Mouse (Mus musculus) retina, postnatal 1 day (tissue): ENCODE measurements around the gene Zp3.

Source experiments
- DNase-seq: peaks from one replicate; pipeline ENCODE4 v3.0.0-alpha.2; 2012

Gene Zp3

DNA sequence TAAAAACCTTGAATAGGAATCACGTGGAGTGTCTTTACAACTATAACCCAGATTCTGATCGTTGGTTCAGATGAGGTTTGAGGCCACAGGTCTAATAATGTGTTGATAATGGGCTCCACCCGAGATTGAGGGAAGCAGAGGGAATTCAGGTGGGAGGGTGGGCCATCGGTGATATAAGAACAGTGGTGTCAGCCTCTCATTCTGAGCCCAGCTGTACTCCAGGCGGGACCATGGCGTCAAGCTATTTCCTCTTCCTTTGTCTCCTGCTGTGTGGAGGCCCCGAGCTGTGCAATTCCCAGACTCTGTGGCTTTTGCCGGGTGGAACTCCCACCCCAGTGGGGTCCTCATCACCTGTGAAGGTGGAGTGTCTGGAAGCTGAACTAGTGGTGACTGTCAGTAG, at the start of gene Zp3:
TSS of gene Zp3 (plus strand) at position 196 of the 400 bp plus-strand sequence.
- no peak for DNase-seq

DNA sequence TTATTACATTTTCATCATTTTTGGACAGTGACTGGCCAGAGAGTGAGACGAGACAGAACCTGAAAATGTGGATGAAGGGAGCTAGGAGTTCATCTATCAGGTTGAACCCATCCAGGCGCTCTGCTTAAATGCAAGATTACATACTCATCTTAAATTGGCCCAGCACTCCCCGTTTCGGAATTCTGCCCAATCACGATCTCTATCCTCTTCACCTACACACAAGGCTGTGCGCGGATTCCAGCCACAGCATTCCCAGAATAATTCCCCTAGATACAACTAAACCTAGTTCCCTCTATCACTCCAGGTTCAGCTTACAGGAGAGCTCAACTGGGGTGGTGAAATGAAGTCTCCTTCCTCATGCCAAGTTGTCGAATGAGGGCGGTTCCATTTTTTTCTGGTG, 48.4 kb upstream of the Zp3 start:
- no peak for DNase-seq

DNA sequence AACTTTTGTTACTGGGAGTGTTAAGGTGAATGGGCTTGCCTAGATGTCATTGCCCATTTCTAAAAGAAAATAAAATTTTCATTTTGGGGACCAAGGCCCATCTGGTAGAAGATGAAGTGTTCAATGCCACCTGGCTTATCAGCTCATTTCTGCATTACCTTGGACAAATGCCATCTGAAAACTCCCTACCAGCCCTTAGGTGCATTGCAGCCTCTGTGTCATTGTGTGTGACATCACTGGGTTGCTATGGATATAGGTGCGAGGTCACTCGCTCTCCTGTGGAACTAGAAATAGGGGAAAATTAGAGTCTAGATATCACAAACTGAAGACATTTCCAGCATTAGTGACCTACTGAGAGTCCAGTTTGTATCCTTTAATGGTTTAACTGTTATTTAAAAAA, 47.5 kb upstream of the Zp3 start:
- peak; percentile 23 for DNase-seq

DNA sequence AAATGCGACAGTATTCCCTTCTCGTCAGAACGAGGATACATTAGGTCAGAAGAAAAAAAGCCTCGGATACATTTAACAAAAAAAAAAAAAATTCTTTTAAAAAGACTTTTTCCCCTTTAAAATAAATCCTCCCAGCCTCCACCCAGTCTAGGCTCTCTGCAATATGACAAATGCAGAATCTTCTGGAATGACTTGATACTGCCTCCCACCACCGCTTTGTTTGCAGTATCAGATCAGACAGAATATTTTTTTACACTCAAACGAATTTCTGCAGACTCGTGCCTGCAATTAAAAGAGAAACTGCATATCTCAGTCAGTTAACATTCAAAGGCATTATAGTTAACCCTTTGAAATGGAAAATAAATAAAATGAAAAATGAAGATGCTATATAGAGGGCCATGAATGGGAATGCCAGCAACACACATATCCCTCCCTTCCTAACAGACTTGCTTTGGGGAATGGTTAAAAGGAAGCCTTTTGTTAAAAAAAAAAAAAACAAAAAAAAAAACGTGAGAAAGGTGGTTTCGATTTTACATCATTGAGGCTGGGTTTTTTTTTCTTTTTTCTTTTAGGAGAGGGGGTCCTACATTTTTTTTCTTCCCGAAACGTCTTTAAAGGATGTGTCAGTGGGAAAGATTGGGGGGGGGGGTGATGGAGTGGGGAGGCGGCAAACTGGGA, 46.5 kb upstream of the Zp3 start:
- DNase-seq, result no peak

DNA sequence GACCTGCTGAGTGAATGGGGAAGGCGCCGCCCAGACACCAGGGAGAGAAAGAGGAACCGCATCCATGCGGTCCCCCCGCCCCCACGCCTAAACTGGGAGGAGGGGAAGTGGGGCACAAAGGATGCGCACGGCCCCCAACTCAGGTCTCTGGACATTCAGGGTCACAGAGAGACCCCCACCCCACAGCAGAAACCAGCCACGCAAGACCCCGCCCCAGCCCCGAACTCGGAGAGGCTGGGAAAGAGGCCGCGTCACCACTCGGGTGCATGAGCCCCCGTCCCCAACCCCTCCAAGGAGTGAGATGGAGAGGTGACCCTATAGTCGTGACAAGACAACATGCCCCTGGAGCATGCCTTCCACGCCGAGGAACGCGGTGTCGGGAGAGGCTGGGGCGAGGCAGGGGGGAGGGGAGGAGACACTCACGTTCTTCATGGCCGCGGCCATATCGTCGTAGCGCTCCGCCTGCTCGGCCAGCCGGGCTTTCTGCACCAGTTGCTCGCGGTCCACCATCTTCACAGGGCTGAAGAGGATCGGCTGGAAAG, 45.9 kb upstream of the Zp3 start:
- no peak for DNase-seq

DNA sequence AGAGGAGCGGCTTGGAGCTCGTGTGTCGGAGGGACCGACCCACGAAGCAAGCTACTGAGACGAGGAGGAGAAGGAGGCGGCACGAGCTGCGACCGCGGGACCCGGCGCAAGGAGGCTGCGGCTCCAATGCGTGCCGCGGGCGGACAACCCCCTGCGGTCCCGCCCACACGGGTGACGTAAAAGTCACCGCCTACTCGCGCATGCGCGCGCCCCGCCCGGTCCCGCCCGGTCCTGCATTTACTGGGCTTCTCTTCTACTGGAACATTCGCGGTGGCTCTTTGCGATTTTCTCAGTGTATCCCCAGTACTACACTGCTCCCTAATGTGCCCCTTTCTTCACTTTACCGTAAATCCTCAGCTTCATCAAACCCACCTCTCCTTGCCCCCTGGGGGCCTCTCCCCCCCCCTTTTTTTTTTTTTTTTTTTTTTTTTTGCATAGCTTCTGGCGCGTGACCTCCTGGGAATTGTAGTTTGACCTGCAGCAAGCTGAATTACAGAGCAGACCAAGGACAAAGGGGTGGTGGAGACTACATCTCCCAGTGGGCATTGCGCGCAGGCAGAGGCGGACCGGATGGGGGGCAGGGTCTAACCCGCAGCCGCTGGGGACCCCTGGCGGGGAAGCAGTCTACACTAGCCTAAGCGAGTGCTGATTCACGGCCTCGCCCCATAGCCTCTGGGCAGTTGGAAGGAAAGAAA, 45.3 kb upstream of the Zp3 start, which contains the start of gene Ywhag:
TSS of gene Ywhag (minus strand) at position 136 of the 695 bp plus-strand sequence.
- DNase-seq, result peak; percentile 99

DNA sequence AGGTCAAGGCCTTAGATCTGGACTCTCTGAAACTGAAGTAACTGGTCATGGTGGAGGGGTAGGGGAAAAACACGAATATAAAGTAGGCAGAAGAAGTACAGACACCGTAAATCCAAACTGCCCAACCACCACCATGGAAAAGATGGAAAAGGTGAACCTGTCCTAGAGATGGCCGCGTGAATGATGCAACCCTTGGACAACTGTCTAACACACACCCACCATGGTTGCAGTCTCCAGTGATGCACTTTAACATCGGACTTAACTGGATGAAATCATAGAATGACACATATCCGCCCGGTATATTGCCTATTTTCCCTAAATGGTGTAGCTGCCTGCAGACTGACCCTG, 44.7 kb upstream of the Zp3 start:
- no peak for DNase-seq

DNA sequence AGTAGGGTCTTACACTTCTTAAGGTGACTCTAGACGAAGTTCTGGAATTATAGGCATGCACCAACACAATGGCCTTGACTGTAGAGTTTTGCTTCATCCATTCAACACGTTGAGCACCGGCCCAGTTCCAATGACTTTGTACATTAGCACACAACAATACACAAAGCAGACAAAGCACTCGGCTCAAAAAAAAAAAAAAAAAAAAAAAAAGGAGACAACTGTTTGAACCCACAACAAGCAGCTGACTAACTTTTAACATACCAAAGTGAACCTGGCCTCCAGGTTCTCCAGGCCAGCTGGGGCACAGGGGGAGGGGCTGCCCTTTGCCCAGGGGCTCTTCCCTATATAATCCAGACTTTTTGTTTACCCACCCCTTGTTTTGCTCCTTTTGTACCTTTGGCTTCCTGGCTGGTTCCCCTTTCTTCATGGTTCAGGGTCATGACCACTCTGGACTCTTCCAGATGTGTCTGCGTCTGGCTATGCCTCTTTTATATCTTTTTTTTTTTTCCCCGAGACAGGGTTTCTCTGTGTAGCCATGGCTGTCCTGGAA, 44.2 kb upstream of the Zp3 start:
- no peak for DNase-seq

DNA sequence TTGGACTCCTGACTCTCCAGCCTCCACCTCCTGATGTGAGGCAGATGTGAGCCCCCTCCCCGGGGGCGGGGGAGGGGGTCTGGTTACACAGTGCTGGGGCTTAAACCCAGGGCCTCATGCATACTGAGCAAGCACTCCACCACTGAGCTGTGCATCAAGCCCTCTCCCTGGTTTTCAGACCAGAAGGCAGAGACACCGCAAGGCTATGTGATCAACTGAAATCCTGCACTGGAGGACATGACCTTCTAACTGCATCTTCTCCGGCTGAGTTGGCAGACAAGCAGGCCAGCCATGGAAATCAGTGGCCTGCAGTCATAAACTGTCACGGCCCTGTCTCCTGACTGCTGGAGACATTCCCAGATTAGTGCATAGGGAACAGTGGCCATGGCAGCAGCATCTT, 39.3 kb upstream of the Zp3 start:
- peak; percentile 77 for DNase-seq

DNA sequence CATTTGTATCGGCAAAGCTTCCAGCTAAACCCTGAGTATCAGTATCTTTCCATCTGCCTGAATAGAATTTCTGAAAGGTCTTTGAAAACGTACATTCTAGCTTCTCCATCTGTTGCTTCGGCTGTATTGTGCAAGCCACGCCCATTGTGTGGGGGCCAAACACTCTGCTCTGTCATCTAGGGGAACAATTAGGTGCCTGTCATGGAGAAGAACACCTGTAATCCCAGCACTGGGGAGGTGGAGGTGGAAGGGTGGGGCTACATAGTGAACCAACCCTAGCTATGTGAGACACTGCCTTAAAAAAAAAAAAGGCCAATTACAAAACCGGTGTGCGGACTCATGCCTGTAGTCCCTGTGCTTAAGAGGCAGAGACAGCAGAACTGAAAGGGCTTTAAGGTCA, 37.2 kb upstream of the Zp3 start:
- DNase-seq, result no peak

DNA sequence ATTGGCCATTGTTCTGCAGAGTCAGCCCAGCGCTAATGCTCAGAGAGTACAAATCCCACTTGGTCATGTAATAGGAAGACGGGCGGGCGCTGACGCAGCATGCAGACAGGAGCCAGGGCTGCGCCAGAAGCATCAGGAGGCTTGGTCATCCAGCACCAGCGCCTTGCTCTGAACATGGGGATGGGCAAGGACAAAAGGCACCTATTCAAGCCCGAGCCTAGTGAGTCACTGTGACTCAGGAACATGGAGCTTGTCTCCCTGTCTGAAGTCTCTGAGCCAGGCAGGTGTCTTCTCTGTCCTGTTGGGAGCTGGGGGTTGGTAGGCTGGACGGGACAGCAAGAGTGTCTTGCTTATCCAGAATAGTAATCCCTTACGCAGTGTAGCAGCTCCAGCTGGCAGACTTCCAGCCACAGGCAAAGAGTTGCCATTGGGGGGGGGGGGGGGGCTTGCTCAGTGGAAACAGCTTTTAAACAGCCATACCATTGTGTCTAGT, 33.9 kb upstream of the Zp3 start:
- peak; percentile 66 for DNase-seq

DNA sequence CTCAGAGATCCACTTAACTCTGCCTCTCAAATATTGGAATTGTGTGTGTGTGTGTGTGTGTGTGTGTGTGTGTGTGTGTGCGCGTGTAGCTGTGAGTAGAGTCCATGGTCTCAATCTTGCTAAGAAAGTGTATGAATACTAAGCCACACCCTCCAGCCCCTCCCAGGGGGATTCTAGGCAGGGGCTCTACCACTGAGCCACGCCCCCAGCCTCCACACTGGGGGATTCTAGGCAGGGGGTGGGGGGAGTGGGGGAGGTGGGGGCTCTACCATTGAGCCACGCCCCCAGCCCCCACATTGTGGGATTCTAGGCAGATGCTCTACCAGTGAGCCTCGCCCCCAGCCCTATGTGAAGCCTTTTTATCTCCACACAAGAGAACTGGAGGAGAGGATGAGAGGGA, 33.3 kb upstream of the Zp3 start:
- DNase-seq, result no peak

DNA sequence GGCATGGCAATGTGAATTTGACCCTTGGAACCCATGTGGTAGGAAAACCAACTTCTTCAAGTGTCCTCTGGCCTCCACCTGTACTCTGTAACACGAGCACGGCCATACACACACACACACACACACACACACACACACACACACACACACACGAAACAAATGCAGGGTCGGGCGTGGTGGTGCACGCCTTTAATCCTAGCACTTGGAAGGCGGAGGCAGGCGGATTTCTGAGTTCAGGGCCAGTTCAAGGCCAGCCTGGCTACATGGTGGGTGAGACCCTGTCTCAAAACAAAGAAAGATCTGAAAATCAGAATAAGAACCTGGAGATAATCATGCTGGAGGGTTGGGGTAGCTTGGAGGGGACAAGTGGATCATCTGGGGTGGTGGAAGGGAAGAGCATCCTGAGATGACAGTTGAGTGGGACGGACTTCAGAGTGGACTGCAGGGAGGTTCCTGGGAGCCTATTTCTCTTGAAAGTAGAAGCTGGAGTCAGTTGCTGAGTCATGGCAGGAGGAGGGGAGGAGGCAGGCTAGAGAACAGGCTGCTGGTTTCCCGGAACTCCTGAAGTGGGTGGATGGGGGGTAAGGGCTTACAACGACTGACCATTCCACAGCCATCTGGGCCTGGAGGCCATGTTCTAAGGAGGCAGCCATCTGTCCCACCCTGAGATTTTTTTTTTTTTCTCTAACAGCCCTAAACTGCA, 29.0 kb upstream of the Zp3 start:
- peak; percentile 60 for DNase-seq

DNA sequence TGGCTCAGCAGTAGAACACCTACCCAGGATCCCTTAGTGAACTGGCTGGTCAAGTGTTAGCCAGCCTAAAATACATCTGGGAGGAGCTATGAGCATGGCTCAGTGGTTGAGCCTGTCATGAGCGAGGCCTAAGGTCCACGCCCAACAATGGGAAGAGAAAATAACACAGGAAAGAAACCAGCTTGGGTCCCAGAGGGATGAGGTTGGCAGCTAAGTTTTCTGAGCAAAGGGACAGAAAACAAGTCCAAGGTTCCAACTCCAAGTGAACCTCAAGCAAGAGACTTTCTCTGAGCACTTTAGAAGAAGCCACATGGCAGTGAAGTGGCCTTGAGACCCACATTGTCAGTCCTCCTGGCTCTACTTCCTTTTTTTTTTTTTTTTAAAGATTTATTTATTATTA, 28.2 kb upstream of the Zp3 start:
- no peak for DNase-seq

DNA sequence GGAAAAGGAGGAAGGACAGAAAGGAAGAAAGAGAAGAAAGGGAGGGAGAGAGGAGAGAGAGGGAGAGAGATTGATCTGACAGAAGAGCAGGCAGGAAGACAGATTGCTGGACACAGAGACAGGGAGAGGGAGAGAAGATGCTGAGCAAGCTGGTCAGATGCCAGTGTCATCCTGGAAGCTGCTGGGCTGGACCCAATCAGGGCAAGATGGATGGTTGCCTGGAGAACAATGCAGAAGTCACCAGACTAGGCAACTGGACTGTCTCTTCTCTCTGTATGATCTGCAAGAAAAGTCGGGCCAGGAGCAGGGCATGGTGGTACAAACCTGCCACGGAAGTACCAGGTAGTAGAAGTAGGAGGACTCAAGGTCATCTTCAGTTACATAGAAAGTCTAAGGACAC, 27.1 kb upstream of the Zp3 start:
- DNase-seq, result no peak

DNA sequence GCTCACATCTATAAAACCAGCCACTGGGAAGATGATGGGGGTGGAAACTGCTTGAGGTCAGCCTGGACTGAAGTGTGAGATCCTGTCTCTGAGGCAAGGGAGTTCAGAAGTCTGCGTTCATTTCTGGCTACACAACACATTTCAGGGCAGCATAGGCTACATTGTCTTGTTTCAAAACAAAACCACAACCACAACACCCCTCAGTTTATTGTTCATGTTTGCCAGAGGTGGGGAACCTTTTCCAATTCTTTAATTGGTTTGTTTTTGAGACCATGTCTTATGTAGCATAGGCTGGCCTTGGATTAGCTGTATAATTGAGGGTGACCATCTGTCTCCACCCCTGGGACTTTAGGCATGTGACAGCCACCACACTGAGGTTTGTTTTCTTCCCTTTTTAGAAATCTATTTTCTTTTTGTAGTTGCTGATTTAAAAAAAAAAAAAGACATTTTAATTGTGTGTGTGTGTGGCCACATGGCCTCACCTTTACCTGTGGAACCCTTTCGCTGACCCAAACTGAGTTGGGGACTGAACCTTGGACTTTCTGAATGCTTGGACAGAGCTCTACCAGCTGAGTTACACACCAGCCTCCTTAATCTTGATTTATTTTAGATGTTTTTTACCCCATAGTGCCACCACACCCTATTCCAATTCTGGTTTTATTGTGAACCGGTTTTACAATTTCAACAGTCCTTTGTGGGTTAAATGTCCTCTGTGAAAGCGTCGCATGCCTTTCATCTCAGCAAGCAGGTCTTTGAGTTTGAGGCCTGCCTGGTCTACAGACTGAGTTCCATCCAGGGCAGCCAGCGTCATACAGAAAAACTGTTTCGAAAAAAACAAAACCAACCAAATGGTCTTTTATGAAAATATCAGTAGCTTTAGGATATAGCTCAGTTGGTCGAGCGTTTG, 23.3 kb upstream of the Zp3 start:
- DNase-seq, result no peak

DNA sequence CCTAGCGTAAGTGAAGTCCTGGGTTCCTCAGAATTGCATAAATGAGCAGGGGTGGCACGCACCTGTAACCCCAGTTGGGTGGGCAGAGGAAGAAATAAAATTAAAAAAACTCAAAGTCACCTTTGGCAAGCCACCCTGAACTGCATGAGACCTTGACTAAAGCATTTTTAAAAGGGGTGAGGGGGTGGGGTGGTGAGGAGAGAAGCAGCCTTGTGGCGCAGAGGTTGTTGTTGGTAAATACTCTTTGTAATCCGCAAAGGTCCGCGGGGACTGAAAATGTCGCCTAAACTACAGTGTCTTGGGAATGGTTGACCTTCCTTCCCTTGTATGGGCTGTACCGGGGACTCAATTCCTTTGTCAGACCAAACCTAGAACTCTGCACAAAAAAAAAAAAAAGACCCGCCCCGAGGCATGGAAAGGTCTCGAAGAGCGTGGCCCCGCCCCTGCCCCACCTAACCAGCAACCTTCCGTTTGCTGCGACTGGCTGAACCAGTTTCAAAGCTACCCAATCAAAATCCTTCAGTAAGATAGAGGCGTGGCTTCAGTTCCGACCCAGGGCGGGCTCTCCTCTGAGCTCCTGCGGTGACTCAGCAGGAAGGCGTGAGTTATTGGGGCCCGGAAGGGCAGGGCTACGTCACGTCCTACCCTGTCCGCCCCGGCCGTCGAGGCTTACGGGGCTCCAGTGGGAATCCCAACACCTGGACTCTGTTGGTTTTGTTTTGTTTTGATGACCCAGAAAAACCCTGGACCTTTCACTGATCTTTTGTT, 22.5 kb upstream of the Zp3 start:
- DNase-seq, result peak; percentile 99

DNA sequence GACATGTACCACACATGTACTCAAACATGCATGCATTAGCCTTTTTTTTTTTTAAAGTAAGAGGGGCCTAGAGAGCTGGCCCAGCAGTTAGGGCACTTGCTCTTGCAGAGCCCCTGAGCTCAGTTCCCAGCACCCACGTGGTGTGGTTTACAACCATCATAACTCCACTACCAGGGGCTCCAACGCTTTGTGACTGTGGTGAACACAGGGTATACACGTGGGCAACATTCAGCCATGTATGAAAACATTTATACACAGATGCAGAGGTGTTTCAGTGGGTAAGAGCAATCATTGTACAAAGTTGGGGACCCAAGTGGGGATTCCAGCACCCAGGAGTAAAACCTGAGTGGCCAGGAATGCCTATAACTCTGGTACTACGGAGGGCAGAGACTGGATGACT, 21.5 kb upstream of the Zp3 start:
- no peak for DNase-seq

DNA sequence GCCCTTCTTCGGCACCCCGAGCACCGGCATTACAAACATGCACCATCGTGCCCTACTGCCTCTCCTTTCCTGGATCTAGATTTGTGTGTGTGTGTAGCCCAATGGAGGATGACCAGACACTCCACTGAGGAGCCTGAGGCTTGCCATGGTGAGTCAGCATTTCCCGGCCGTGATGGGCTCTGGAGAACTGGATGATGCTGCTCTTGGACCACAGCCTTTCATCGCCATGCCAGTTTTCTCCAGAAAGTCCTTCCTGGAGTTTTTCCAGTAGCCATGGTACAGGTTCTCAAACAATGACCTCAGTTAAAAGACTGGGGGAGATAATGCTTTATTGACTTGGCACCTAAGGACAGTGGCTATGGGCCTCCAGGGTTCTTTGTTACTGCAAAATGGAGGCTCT, 20.0 kb upstream of the Zp3 start:
- no peak for DNase-seq

DNA sequence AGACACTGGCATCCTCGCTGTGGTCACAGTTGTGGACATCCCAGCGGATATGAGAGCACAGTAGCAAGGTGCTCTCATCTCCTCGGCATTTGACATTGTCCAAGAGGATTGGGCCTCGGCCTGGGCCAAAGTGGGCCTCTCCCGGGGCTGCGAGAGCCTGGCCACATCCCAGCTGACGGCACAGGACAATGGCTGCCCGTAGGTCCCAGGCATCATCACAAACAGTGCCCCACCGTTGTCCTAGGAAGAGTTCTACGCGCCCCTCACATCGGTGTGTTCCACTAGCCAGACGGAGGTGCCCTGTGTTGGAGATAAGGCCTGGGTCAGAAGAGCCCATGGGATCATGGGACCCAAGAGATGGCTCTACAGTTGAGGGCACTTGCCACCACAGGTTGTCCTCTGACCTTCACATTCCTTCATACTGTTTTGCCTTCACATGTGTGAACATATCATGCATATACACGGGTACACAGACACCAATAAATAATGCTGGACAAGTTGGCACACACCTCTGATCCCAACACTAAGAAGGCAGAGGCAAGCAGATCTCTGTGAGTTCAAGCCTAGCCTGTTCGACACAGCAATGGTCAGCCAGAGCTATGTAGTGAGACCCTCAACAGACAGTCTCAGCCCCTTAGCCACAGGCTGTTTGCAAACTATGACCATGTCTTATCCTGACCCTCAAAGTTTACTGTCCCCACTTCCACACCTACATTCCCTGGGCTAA, 18.8 kb upstream of the Zp3 start:
- DNase-seq, result no peak

DNA sequence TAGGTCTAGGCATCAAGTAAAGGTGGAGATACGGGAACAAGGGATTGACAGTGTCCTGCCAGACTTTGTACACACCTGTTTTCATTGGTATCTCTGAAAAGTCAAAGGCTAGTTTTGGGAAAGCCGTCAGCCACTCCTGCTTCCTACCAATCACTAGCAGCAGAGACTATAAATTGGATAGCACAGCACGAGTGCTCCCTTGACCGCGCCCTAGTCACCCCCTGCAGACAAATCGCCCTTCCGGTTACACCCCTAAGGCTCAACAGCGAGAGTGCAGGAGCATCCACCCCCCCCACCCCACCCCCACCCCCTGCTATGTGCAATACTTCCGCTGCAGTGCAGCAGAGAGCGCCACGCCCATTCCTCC, 17.8 kb upstream of the Zp3 start:
- DNase-seq, result no peak
